Mouse (Mus musculus) stomach, embryonic 14.5 days (tissue): ENCODE measurements around the gene Gm5485. TPM values are rescaled to one million over a fixed set of nuclear protein-coding genes. Genes with fewer than 3 reads are reported as not detected.

Experiments
- ATAC-seq: fragments of 200-750 bp; cut with Nextera tagmentation; 2 replicates; pipeline ENCODE4 v1.8.0; 2017; ENCODE audit warnings: low read depth, moderate TSS enrichment; ENCODE audit not compliant: insufficient number of reproducible peaks, insufficient read depth, low FRiP score
- H3K27ac ChIP-seq: fragments of 300-500 bp; sonication (generic); 2 replicates; pipeline ENCODE4 v1.5.1; 2014; ENCODE audit warnings: mild to moderate bottlenecking, low read length, moderate library complexity, mixed read lengths
- H3K27me3 ChIP-seq: fragments of 300-500 bp; sonication (generic); 2 replicates; pipeline ENCODE4 v1.6.1; 2014; ENCODE audit warnings: low read length, control low read depth, mixed read lengths; ENCODE audit not compliant: control insufficient read depth, insufficient read depth
- H3K36me3 ChIP-seq: fragments of 300-500 bp; sonication (generic); 2 replicates; pipeline ENCODE4 v1.6.1; 2014; ENCODE audit warnings: mild to moderate bottlenecking, control low read depth, low read length, moderate library complexity, mixed read lengths; ENCODE audit not compliant: control insufficient read depth, insufficient read depth
- H3K4me1 ChIP-seq: fragments of 300-500 bp; sonication (generic); 2 replicates; pipeline ENCODE4 v1.6.1; 2014; ENCODE audit warnings: low read length, control low read depth, mixed read lengths; ENCODE audit not compliant: control insufficient read depth, insufficient read depth
- H3K4me2 ChIP-seq: fragments of 300-500 bp; sonication (generic); replicated peaks from 2 replicates; pipeline ENCODE4 v1.6.1; 2014; ENCODE audit warnings: low read depth, low read length, control low read depth
- H3K4me3 ChIP-seq: fragments of 300-500 bp; sonication (generic); 2 replicates; pipeline ENCODE4 v1.5.1; 2014; ENCODE audit warnings: low read depth, low read length, control low read depth
- H3K9ac ChIP-seq: fragments of 300-500 bp; sonication (generic); replicated peaks from 2 replicates; pipeline ENCODE4 v1.6.1; 2014; ENCODE audit warnings: low read depth, mild to moderate bottlenecking, control low read depth, low read length, moderate library complexity, mixed read lengths
- H3K9me3 ChIP-seq: fragments of 300-500 bp; sonication (generic); 2 replicates; pipeline ENCODE4 v1.6.1; 2016; ENCODE audit warnings: low read depth, low read length, control low read depth; ENCODE audit not compliant: control insufficient read depth
- WGBS: fragments of 180-500 bp; shearing (Covaris S2); extraction: QIAGEN DNeasy Blood & Tissue Kit; methylation state at CpG from one replicate; pipeline ENCODE4 v1.1.7; 2014; 5-methylcytosine and 5-hydroxymethylcytosine counted together
- polyA plus RNA-seq: library from polyadenylated mRNA; unstranded; fragments of >200 nt; fragmentation: Nextera tagmentation; extraction: Ambion mirVana; gene quantifications from 2 replicates; pipeline ENCODE4 v1.2.1, GENCODE M21; 2014

The Gm5485 gene
- polyA plus RNA-seq, 1 experiment from 2014 or later = not detected

DNA sequence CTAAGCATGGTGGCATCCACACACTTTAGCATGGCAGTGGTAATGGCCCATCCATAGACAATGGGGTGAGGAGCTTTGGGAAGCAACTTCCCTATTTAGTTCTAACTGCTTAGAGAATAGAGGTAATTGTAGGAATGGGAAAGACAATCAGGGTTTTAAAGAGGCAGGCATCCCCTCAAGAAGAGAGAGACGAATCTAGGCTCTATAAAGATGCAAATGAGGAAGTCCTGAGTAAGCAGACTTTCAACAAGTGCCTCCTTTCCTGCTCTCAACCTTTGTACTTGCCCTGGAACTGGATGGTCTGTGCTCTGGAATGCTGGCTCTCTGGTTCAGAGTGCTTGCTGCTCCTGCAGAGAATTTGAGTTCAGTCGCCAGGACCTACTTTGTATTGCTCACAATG is 10.3 kb upstream of the Gm5485 start:
- H3K27ac ChIP-seq = no peak overlapping the region
- 43% methylated on average over 2 of the region's 2 CpGs for WGBS

GRCm38 (mm10) chr16:48419035-48419434 is 6.8 kb upstream of the Gm5485 start:
- H3K9ac ChIP-seq = no peak overlapping the region
- H3K36me3 ChIP-seq = no peaks in the 10 kb centered on the region
- no peaks in the 10 kb centered on the region for H3K4me1 ChIP-seq
- no peaks in the 10 kb centered on the region for H3K27me3 ChIP-seq
- H3K27ac ChIP-seq = no peak overlapping the region
- no peak overlapping the region for H3K4me2 ChIP-seq
- 80% methylated on average over 2 of the region's 2 CpGs for WGBS
- no peaks in the 10 kb centered on the region for H3K9me3 ChIP-seq
- no peak for ATAC-seq
- H3K4me3 ChIP-seq = no peak overlapping the region

More for the DNA sequence above, 10.3 kb upstream of the Gm5485 start:
- H3K4me1 ChIP-seq = no peaks in the 10 kb centered on the region
- H3K36me3 ChIP-seq = no peaks in the 10 kb centered on the region
- ATAC-seq = no peak
- H3K4me2 ChIP-seq = no peak overlapping the region
- no peak overlapping the region for H3K4me3 ChIP-seq
- H3K9ac ChIP-seq = no peak overlapping the region
- H3K27me3 ChIP-seq = no peaks in the 10 kb centered on the region
- no peaks in the 10 kb centered on the region for H3K9me3 ChIP-seq

DNA sequence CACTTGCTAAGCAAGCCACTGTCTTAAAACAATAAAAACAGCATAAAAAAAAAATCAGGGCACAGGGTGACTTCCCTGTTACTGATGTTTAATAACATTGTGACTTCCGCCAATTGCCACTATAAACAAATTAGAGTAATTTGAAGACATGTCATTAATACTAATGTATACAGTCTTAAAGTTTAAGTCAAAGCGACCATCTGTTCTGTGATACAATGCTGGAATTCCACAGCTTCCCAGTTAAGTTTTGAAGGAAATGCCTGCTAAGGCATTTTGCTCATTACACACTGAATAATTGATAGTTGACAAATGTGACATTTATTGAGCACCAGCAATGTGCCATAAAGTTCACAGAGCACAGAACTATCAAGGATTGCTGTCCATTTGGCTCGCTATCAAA is 6.3 kb upstream of the Gm5485 start:
- Histone ChIP-seq H3K9me3 (no peaks in the 10 kb centered on the region), H3K27ac (no peak overlapping the region), H3K4me2 (no peak overlapping the region), H3K36me3 (no peaks in the 10 kb centered on the region), H3K4me3 (no peak overlapping the region), H3K4me1 (no peaks in the 10 kb centered on the region), H3K9ac (no peak overlapping the region), H3K27me3 (no peaks in the 10 kb centered on the region)
- ATAC-seq = no peak
- 42% methylated on average over 3 of the region's 3 CpGs for WGBS

DNA sequence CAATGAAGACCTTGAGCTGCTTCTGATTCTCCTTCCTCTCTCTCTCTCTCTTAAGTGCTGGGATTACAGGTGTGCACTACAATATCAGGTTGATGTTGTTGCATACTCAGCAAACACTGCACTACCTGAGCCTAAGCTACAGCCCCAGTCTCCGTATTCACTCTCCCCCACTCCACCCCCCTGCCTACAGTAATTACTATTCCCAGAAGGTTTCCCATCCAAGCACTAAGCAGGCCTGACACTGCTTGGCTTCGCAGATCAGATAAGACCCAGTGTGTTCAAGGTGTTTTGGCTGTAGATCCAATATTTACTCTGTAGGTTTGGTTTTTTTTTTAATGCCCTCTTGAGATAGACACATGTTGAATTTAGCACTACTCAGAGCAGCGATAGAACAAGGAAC is 2.1 kb downstream of the Gm5485 start:
- Histone ChIP-seq H3K36me3 (no peaks in the 10 kb centered on the region), H3K4me3 (no peak overlapping the region), H3K27me3 (no peaks in the 10 kb centered on the region), H3K4me2 (no peak overlapping the region), H3K9me3 (no peaks in the 10 kb centered on the region), H3K4me1 (no peaks in the 10 kb centered on the region; the same call in 1 of the 2 replicates), H3K27ac (no peak overlapping the region), H3K9ac (no peak overlapping the region)
- peak; percentile 88 for ATAC-seq
- WGBS = 35% methylated on average over 3 of the region's 3 CpGs

- ATAC-seq = peak; percentile 35; the same call in 1 of the 2 replicates
- Histone ChIP-seq H3K9ac (no peak overlapping the region), H3K27me3 (no peaks in the 10 kb centered on the region), H3K36me3 (no peaks in the 10 kb centered on the region), H3K4me1 (no peaks in the 10 kb centered on the region; the same call in 1 of the 2 replicates), H3K27ac (no peak overlapping the region), H3K9me3 (no peaks in the 10 kb centered on the region), H3K4me3 (no peak overlapping the region), H3K4me2 (peak overlapping the region; percentile 30)
- 18% methylated on average over 7 of the region's 7 CpGs for WGBS
These were observed 2.6 kb downstream of the Gm5485 start for GRCm38 (mm10) chr16:48409580-48409979.

- ATAC-seq = no peak
- Histone ChIP-seq H3K36me3 (no peaks in the 10 kb centered on the region), H3K9me3 (no peaks in the 10 kb centered on the region), H3K9ac (no peak overlapping the region), H3K4me1 (no peaks in the 10 kb centered on the region; the same call in 1 of the 2 replicates), H3K27me3 (no peaks in the 10 kb centered on the region), H3K27ac (no peak overlapping the region), H3K4me3 (no peak overlapping the region), H3K4me2 (no peak overlapping the region)
- WGBS = 64% methylated on average over 10 of the region's 10 CpGs
These were observed 6.4 kb downstream of the Gm5485 start for GRCm38 (mm10) chr16:48405674-48406403.

DNA sequence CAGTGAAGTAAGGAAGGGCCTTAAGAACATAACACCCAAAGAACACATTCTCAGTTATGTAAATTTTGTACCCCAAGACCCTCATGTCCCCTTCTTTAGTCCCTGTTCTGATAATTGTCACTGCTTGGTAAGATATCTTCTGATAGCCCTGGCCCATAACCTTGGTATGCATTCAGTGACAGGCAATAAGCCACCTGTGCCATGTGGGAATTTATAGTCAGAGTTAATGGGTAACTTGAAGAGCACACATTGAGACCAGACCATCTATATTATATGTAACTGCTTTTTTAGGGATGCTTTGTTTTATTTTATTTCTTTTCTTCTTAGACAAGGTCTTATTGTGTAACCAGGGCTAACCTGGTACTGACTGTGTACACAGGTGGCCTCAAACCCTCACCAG is 8.2 kb downstream of the Gm5485 start:
- no peak overlapping the region for H3K4me2 ChIP-seq
- H3K4me3 ChIP-seq = no peak overlapping the region
- H3K9me3 ChIP-seq = no peaks in the 10 kb centered on the region
- no peak for ATAC-seq
- no peaks in the 10 kb centered on the region for H3K36me3 ChIP-seq
- H3K4me1 ChIP-seq = no peaks in the 10 kb centered on the region
- H3K9ac ChIP-seq = no peak overlapping the region
- no peak overlapping the region for H3K27ac ChIP-seq
- no peaks in the 10 kb centered on the region for H3K27me3 ChIP-seq

- no peak for ATAC-seq
- Histone ChIP-seq H3K27ac (no peak overlapping the region), H3K9ac (no peak overlapping the region), H3K36me3 (no peaks in the 10 kb centered on the region), H3K4me2 (no peak overlapping the region), H3K9me3 (no peaks in the 10 kb centered on the region), H3K4me3 (no peak overlapping the region), H3K27me3 (no peaks in the 10 kb centered on the region), H3K4me1 (no peaks in the 10 kb centered on the region)
- 57% methylated on average over 3 of the region's 3 CpGs for WGBS
These were observed 8.8 kb downstream of the Gm5485 start for GRCm38 (mm10) chr16:48403423-48403822.

GRCm38 (mm10) chr16:48402963-48403362 is 9.3 kb downstream of the Gm5485 start:
- no peaks in the 10 kb centered on the region for H3K27me3 ChIP-seq
- H3K36me3 ChIP-seq = no peaks in the 10 kb centered on the region
- no peak for ATAC-seq
- H3K4me2 ChIP-seq = no peak overlapping the region
- H3K9me3 ChIP-seq = no peaks in the 10 kb centered on the region
- H3K4me3 ChIP-seq = no peak overlapping the region
- no peak overlapping the region for H3K9ac ChIP-seq
- 60% methylated on average over 4 of the region's 4 CpGs for WGBS
- H3K4me1 ChIP-seq = no peaks in the 10 kb centered on the region
- no peak overlapping the region for H3K27ac ChIP-seq
